Mouse (Mus musculus) MEL (cell line): ENCODE data around the gene Cables2. TPM values are rescaled to one million over a fixed set of nuclear protein-coding genes. Genes with fewer than 3 reads are reported as not detected.
A peak's percentile ranks its signal among the peaks of the same experiment; 100 is the strongest.

Experiments used
- DNase-seq: peaks from one replicate; pipeline ENCODE4 v3.0.0; 2011; ENCODE audit warnings: low read depth, low spot score
- H3K27ac ChIP-seq: 2 replicates; pipeline ENCODE4 v1.5.1; 2012; ENCODE audit warnings: low read depth, mild to moderate bottlenecking, control low read depth, low read length, moderate library complexity; ENCODE audit not compliant: control insufficient read depth
- H3K27me3 ChIP-seq, 2 experiments: fragments of 150-350 bp in 1 of 2; sonication (generic) in 1 of 2; 2 replicates each; pipeline ENCODE4 v1.6.1; 2012; ENCODE audit warnings: low read length in 2 of 2, mild to moderate bottlenecking in 2 of 2, improper control_type of control experiment in 1 of 2, moderate library complexity in 1 of 2; ENCODE audit not compliant: insufficient read depth in 2 of 2, control insufficient read depth in 1 of 2
- H3K36me3 ChIP-seq, 2 experiments: 2 replicates each; pipeline ENCODE4 v1.6.1; 2012 to 2014; ENCODE audit warnings: low read length in 2 of 2, improper control_type of control experiment in 1 of 2, inconsistent platforms in 1 of 2, mild to moderate bottlenecking in 1 of 2; ENCODE audit not compliant: insufficient read depth in 2 of 2, control insufficient read depth in 1 of 2
- H3K4me1 ChIP-seq, 2 experiments: fragments of 150-350 bp in 1 of 2; sonication (generic) in 1 of 2; 2 replicates each; pipeline ENCODE4 v1.6.1; 2012; ENCODE audit warnings: low read length in 2 of 2, improper control_type of control experiment in 1 of 2, mild to moderate bottlenecking in 1 of 2; ENCODE audit not compliant: insufficient read depth in 2 of 2, control insufficient read depth in 1 of 2
- H3K4me3 ChIP-seq, 2 experiments: fragments of 150-350 bp in 1 of 2; sonication (generic) in 1 of 2; 2 replicates each; pipeline ENCODE4 v1.5.1; 2012; ENCODE audit warnings: low read depth in 2 of 2, low read length in 2 of 2, mild to moderate bottlenecking in 2 of 2, moderate library complexity in 2 of 2, control low read depth in 1 of 2, improper control_type of control experiment in 1 of 2; ENCODE audit not compliant: control insufficient read depth in 1 of 2, insufficient read depth in 1 of 2
- H3K79me2 ChIP-seq: 2 replicates; pipeline ENCODE4 v1.6.1; 2012; ENCODE audit warnings: mild to moderate bottlenecking, low read length, moderate library complexity; ENCODE audit not compliant: control insufficient read depth, poor library complexity, insufficient read depth
- H3K9ac ChIP-seq: 2 replicates; pipeline ENCODE4 v1.6.1; 2012; ENCODE audit warnings: low read depth, mild to moderate bottlenecking, control low read depth, low read length, moderate library complexity; ENCODE audit not compliant: control insufficient read depth, poor library complexity, severe bottlenecking
- H3K9me3 ChIP-seq: fragments of 150-350 bp; sonication (generic); replicated peaks from 2 replicates; pipeline ENCODE4 v1.6.1; 2012; ENCODE audit warnings: mild to moderate bottlenecking, low read length, improper control_type of control experiment, moderate library complexity; ENCODE audit not compliant: insufficient read depth
- CHD1 ChIP-seq: IDR thresholded peaks from 2 replicates; pipeline ENCODE4 v1.6.1; 2012; ENCODE audit warnings: low read depth, mild to moderate bottlenecking, inconsistent platforms, low read length, improper control_type of control experiment
- CTCF ChIP-seq, 3 experiments: IDR thresholded peaks in 2 of 3; conservative IDR thresholded peaks in 1 of 3; 2 replicates each; pipeline ENCODE4 v1.5.1; 2011 to 2012; ENCODE audit warnings: low read length in 3 of 3, low read depth in 2 of 3, mild to moderate bottlenecking in 2 of 3, improper control_type of control experiment in 1 of 3, inconsistent platforms in 1 of 3, mixed read lengths in 1 of 3, moderate library complexity in 1 of 3; ENCODE audit not compliant: control insufficient read depth in 1 of 3, insufficient read depth in 1 of 3, poor library complexity in 1 of 3, severe bottlenecking in 1 of 3
- E2F4 ChIP-seq: IDR thresholded peaks from 2 replicates; pipeline ENCODE4 v1.6.1; 2011; ENCODE audit warnings: low read depth, low read length, improper control_type of control experiment, borderline replicate concordance
- ELF1 ChIP-seq: IDR thresholded peaks from 2 replicates; pipeline ENCODE4 v1.6.1; 2014; ENCODE audit warnings: low read depth, mild to moderate bottlenecking, inconsistent platforms, low read length, improper control_type of control experiment, moderate library complexity
- EP300 ChIP-seq, 2 experiments: IDR thresholded peaks; 2 replicates each; pipeline ENCODE4 v1.6.1; 2011; ENCODE audit warnings: improper control_type of control experiment in 2 of 2, low read length in 2 of 2, low read depth in 1 of 2, mild to moderate bottlenecking in 1 of 2
- HCFC1 ChIP-seq: IDR thresholded peaks from 2 replicates; pipeline ENCODE4 v1.6.1; 2012; ENCODE audit warnings: low read depth, mild to moderate bottlenecking, inconsistent platforms, low read length, improper control_type of control experiment, moderate library complexity
- JUND ChIP-seq: IDR thresholded peaks from 2 replicates; pipeline ENCODE4 v1.6.1; 2011; ENCODE audit warnings: low read depth, mild to moderate bottlenecking, improper control_type of control experiment, low read length
- KAT2A ChIP-seq: conservative IDR thresholded peaks from 2 replicates; pipeline ENCODE4 v1.6.1; 2012; ENCODE audit warnings: low read depth, low read length, improper control_type of control experiment, inconsistent platforms
- MAX ChIP-seq: IDR thresholded peaks from 2 replicates; pipeline ENCODE4 v1.6.1; 2011; ENCODE audit warnings: low read length, improper control_type of control experiment
- MYC ChIP-seq: IDR thresholded peaks from 2 replicates; pipeline ENCODE4 v1.6.1; 2011; ENCODE audit warnings: low read depth, mild to moderate bottlenecking, low read length, improper control_type of control experiment, moderate library complexity
- NELFE ChIP-seq: IDR thresholded peaks from 2 replicates; pipeline ENCODE4 v1.6.1; 2011; ENCODE audit warnings: low read depth, low read length, improper control_type of control experiment
- POLR2A ChIP-seq, 2 experiments: IDR thresholded peaks; 2 replicates each; pipeline ENCODE4 v1.6.1; 2011 to 2012; ENCODE audit warnings: low read length in 2 of 2, mild to moderate bottlenecking in 2 of 2, control low read depth in 1 of 2, improper control_type of control experiment in 1 of 2, low read depth in 1 of 2, moderate library complexity in 1 of 2; ENCODE audit not compliant: control insufficient read depth in 1 of 2, insufficient read depth in 1 of 2, poor library complexity in 1 of 2
- RAD21 ChIP-seq: IDR thresholded peaks from 2 replicates; pipeline ENCODE4 v1.6.1; 2011; ENCODE audit warnings: mild to moderate bottlenecking, low read depth, low read length, improper control_type of control experiment
- RCOR1 ChIP-seq: IDR thresholded peaks from 2 replicates; pipeline ENCODE4 v1.6.1; 2012; ENCODE audit warnings: low read depth, mild to moderate bottlenecking, inconsistent platforms, low read length, improper control_type of control experiment
- SIN3A ChIP-seq: IDR thresholded peaks from 2 replicates; pipeline ENCODE4 v1.6.1; 2012; ENCODE audit warnings: low read length, improper control_type of control experiment, inconsistent platforms
- SMC3 ChIP-seq: IDR thresholded peaks from 2 replicates; pipeline ENCODE4 v1.6.1; 2011; ENCODE audit warnings: low read depth, low read length, improper control_type of control experiment
- TAL1 ChIP-seq: IDR thresholded peaks from 2 replicates; pipeline ENCODE4 v1.6.1; 2012; ENCODE audit warnings: mild to moderate bottlenecking, inconsistent platforms, low read length, moderate library complexity, mixed read lengths
- TBP ChIP-seq: IDR thresholded peaks from 2 replicates; pipeline ENCODE4 v1.8.0; 2011; ENCODE audit warnings: low read depth, low read length, improper control_type of control experiment
- UBTF ChIP-seq: IDR thresholded peaks from 2 replicates; pipeline ENCODE4 v1.6.1; 2012; ENCODE audit warnings: low read depth, mild to moderate bottlenecking, inconsistent platforms, low read length, improper control_type of control experiment, moderate library complexity, borderline replicate concordance; ENCODE audit not compliant: insufficient read depth
- USF2 ChIP-seq, 2 experiments: IDR thresholded peaks; 2 replicates each; pipeline ENCODE4 v1.6.1; 2011 to 2012; ENCODE audit warnings: improper control_type of control experiment in 2 of 2, low read length in 2 of 2, borderline replicate concordance in 1 of 2, inconsistent platforms in 1 of 2, low read depth in 1 of 2, mild to moderate bottlenecking in 1 of 2; ENCODE audit not compliant: insufficient read depth in 1 of 2
- ZKSCAN1 ChIP-seq: IDR thresholded peaks from 2 replicates; pipeline ENCODE4 v1.6.1; 2012; ENCODE audit warnings: low read depth, mild to moderate bottlenecking, inconsistent platforms, low read length, improper control_type of control experiment, moderate library complexity
- ZMIZ1 ChIP-seq: IDR thresholded peaks from 2 replicates; pipeline ENCODE4 v1.6.1; 2012; ENCODE audit warnings: low read depth, mild to moderate bottlenecking, inconsistent platforms, low read length, improper control_type of control experiment, moderate library complexity
- polyA plus RNA-seq, 2 experiments: library from polyadenylated mRNA; stranded (reverse) in 1 of 2; unstranded in 1 of 2; fragments of >175 nt in 1 of 2; fragments of >200 nt in 1 of 2; gene quantifications; 2 replicates each; pipeline versions ENCODE4 v1.2.1 to v1.2.4; 2012; ENCODE audit warnings: low replicate concordance in 2 of 2, low read depth in 1 of 2; ENCODE audit not compliant: insufficient read length in 2 of 2, insufficient read depth in 1 of 2, missing spikeins in 1 of 2
- total RNA-seq: library from RNA; depleted of rRNA; stranded (reverse); fragments of 300-350 nt; gene quantifications from 2 replicates; pipeline ENCODE4 v1.2.3, GENCODE M21; 2012

Cables2 gene
- total and polyA plus RNA-seq, 3 experiments = 10.7 to 16.7 TPM; not detected in 1

- no peaks in the 10 kb centered on the region for H3K9me3 ChIP-seq
- peaks cover 0 to 1% of the 10 kb centered on the region in 2 experiments; a peak in 1 of 4 replicates for H3K36me3 ChIP-seq
- H3K9ac ChIP-seq = no peak overlapping the region
- peak; percentile 43 for DNase-seq
- no peak overlapping the region for H3K4me3 ChIP-seq
- H3K4me1 ChIP-seq = peaks cover 0 to 9% of the 10 kb centered on the region in 2 experiments; a peak in 2 of 4 replicates
- peaks cover 8% of the 10 kb centered on the region for H3K79me2 ChIP-seq
- TF ChIP-seq JUND = no peak
- no peak for TF ChIP-seq ELF1
- no peak for TF ChIP-seq TAL1
- TF ChIP-seq RCOR1 = no peak
- TF ChIP-seq CHD1 = no peak
- no peak for TF ChIP-seq ZKSCAN1
- no peak for TF ChIP-seq CTCF (IDR thresholded peaks at IDR 0.05 in 2 of 3, conservative IDR thresholded peaks at IDR 0.05 in 1 of 3; ENCODE audit: control insufficient read depth in 1 of 3, insufficient read depth in 1 of 3, low read depth in 2 of 3, low read length in 3 of 3, poor library complexity in 1 of 3, severe bottlenecking in 1 of 3)
- peak overlapping the region; percentile 21; the same call in 1 of the 2 replicates for H3K27ac ChIP-seq
- no peaks in the 10 kb centered on the region for H3K27me3 ChIP-seq
These were observed 2.6 kb downstream of the Cables2 start for GRCm38 (mm10) chr2:180270537-180271255.

- TF ChIP-seq NELFE (no peak), EP300 (IDR thresholded peaks at IDR 0.05; ENCODE audit: low read depth in 1 of 2, low read length in 2 of 2) (no peak), CTCF (IDR thresholded peaks at IDR 0.05 in 2 of 3, conservative IDR thresholded peaks at IDR 0.05 in 1 of 3; ENCODE audit: control insufficient read depth in 1 of 3, insufficient read depth in 1 of 3, low read depth in 2 of 3, low read length in 3 of 3, poor library complexity in 1 of 3, severe bottlenecking in 1 of 3) (no peak), KAT2A (no peak), POLR2A (IDR thresholded peaks at IDR 0.05; ENCODE audit: control insufficient read depth in 1 of 2, insufficient read depth in 1 of 2, low read depth in 1 of 2, low read length in 2 of 2, poor library complexity in 1 of 2) (no peak), MYC (no peak), UBTF (no peak), RAD21 (no peak), SMC3 (no peak), TAL1 (no peak), TBP (no peak), SIN3A (no peak), HCFC1 (no peak), MAX (no peak), ZMIZ1 (no peak), RCOR1 (no peak), JUND (no peak), ZKSCAN1 (no peak), USF2 (IDR thresholded peaks at IDR 0.05; ENCODE audit: borderline replicate concordance in 1 of 2, insufficient read depth in 1 of 2, low read depth in 1 of 2, low read length in 2 of 2) (no peak), E2F4 (no peak)
- TF ChIP-seq, all 39 proteins: peak for 0
- no peaks in the 10 kb centered on the region for H3K27me3 ChIP-seq
- H3K9me3 ChIP-seq = no peaks in the 10 kb centered on the region
- H3K9ac ChIP-seq = no peak overlapping the region
- peaks cover 0 to 3% of the 10 kb centered on the region in 2 experiments; a peak in 2 of 4 replicates for H3K4me1 ChIP-seq
- H3K79me2 ChIP-seq = peaks cover 8% of the 10 kb centered on the region
- no peak overlapping the region for H3K27ac ChIP-seq
- peaks cover 0 to 1% of the 10 kb centered on the region in 2 experiments; a peak in 1 of 4 replicates for H3K36me3 ChIP-seq
- no peak for DNase-seq
- no peak overlapping the region for H3K4me3 ChIP-seq
These were observed 4.0 kb downstream of the Cables2 start for GRCm38 (mm10) chr2:180269329-180269728.
